Mouse (Mus musculus) stomach, embryonic 15.5 days (tissue): ENCODE data around the gene Ndufab1. TPM values are rescaled to one million over a fixed set of nuclear protein-coding genes. Genes with fewer than 3 reads are reported as not detected.
"Not testable (repeated sequence)": the region's sequence is repeated elsewhere in the genome, so short reads cannot be mapped to it uniquely, and the experiment has no call there.

Experiments
- ATAC-seq: fragments of 200-750 bp; cut with Nextera tagmentation; 2 replicates; pipeline ENCODE4 v1.8.0; 2017; ENCODE audit warnings: low read depth, moderate number of reproducible peaks, moderate TSS enrichment; ENCODE audit not compliant: insufficient read depth, low FRiP score
- H3K27ac ChIP-seq: fragments of 300-500 bp; sonication (generic); 2 replicates; pipeline ENCODE4 v1.5.1; 2015; ENCODE audit warnings: mild to moderate bottlenecking, inconsistent platforms
- H3K27me3 ChIP-seq: fragments of 300-500 bp; sonication (generic); replicated peaks from 2 replicates; pipeline ENCODE4 v1.6.1; 2015; ENCODE audit warnings: inconsistent platforms
- H3K36me3 ChIP-seq: fragments of 300-500 bp; sonication (generic); 2 replicates; pipeline ENCODE4 v1.6.1; 2015; ENCODE audit warnings: inconsistent platforms
- H3K4me1 ChIP-seq: fragments of 300-500 bp; sonication (generic); 2 replicates; pipeline ENCODE4 v1.6.1; 2015; ENCODE audit warnings: inconsistent platforms
- H3K4me2 ChIP-seq: fragments of 300-500 bp; sonication (generic); 2 replicates; pipeline ENCODE4 v1.6.1; 2015; ENCODE audit warnings: mild to moderate bottlenecking, inconsistent platforms
- H3K4me3 ChIP-seq: fragments of 300-500 bp; sonication (generic); replicated peaks from 2 replicates; pipeline ENCODE4 v1.5.1; 2015; ENCODE audit warnings: inconsistent platforms
- H3K9ac ChIP-seq: fragments of 300-500 bp; sonication (generic); 2 replicates; pipeline ENCODE4 v1.6.1; 2015; ENCODE audit warnings: inconsistent platforms
- H3K9me3 ChIP-seq: fragments of 300-500 bp; sonication (generic); 2 replicates; pipeline ENCODE4 v1.6.1; 2016; ENCODE audit warnings: inconsistent platforms
- WGBS: fragments of 180-500 bp; shearing (Covaris S2); methylation state at CpG from one replicate; pipeline ENCODE4 v1.1.7; 2015; 5-methylcytosine and 5-hydroxymethylcytosine counted together
- polyA plus RNA-seq: library from polyadenylated mRNA; unstranded; fragments of >200 nt; fragmentation: Nextera tagmentation; extraction: Ambion mirVana; gene quantifications from 2 replicates; pipeline ENCODE4 v1.2.1, GENCODE M21; 2015

Gene Ndufab1
- polyA plus RNA-seq, 1 experiment from 2014 or later, result 708 TPM

DNA sequence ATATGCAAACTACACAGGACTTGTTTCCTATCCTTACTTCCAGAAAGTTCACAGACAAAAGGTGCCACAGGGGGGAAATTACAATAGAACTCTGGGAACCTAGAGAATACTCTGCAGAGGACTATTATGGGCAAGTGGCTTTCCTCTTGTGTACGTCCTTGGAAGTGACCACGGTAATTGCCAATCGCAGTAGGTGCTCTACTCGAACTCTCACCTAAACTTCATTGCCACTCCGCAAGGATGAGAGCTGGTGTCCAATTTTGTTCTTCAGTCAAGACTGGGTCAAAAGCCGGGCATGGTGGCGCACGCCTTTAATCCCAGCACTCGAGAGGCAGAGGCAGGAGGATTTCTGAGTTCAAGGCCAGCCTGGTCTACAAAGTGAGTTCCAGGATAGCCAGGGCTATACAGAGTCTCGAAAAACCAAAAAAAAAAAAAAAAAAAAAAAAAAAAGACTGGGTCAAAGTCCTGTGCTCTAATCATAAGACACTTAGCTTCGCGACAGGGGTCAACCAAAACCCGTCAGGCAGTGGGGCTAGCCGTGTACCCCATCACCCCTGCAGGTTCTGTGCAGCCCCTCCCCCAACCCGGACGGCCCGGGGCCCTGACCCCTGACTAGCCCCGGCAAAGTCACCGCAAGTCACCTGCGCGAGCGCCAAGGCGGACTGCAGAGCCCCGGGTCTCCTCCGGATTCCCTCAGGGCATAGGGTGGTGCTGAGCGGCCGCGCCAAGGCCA, 506 bp downstream of the Ndufab1 start:
- not testable (repeated sequence) for H3K9me3 ChIP-seq, H3K27ac ChIP-seq, H3K27me3 ChIP-seq
- Histone ChIP-seq H3K9ac (peak overlapping the region; percentile 60), H3K4me1 (peaks cover 11% of the 10 kb centered on the region), H3K36me3 (peaks cover 22% of the 10 kb centered on the region), H3K4me3 (peak overlapping the region; percentile 64), H3K4me2 (peak overlapping the region; percentile 82)
- ATAC-seq, result peak; percentile 72
- 5% methylated on average over 28 of the region's 28 CpGs for WGBS

DNA sequence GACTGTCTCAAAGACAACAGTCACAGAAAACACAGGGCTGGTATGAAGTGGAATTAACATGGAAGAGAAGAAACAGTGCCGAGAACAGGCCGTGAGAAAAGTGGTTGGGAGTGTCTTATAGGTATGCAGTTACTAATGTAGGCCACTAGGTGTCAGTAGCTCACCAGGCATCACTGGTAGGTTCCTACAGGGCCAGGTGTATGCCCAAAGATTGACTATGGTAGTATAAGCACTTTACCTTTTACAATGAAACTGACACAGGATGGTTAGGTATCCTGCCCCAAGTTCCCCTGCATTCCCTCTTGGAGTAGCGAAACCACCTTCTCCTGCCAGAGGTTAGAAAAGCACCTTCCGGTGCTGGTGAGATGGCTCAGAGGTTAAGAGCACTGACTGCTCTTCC, 2.5 kb downstream of the Ndufab1 start:
- ATAC-seq, result no peak
- Histone ChIP-seq H3K4me3 (no peak overlapping the region), H3K27ac (no peak overlapping the region), H3K4me1 (peaks cover 11% of the 10 kb centered on the region), H3K9me3 (no peaks in the 10 kb centered on the region), H3K4me2 (no peak overlapping the region), H3K36me3 (peaks cover 42% of the 10 kb centered on the region), H3K9ac (no peak overlapping the region), H3K27me3 (no peaks in the 10 kb centered on the region)
- 54% methylated on average over 4 of the region's 4 CpGs for WGBS

DNA sequence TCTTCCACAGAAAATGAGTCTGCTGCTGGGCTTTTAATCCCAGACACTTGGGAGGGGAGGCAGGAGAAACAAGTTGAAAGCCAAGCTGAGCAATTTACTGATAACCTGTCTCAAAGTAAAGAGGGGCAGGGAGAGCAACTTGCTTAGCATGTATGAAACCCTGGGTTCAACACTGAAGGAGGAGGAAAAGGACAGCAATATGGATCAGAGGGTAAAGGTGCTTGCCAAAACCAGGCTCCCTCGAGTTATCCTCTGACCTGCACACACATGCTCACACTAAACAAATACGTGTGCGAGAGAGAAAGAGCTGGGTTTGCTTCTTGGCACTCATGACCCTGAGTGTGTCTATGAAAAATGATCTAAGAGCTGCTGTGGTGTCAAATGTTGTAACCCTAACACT, 3.7 kb downstream of the Ndufab1 start:
- H3K4me2 ChIP-seq, result no peak overlapping the region
- H3K9me3 ChIP-seq, result no peaks in the 10 kb centered on the region
- WGBS, result 90% methylated on average over 3 of the region's 3 CpGs
- no peak overlapping the region for H3K27ac ChIP-seq
- H3K9ac ChIP-seq, result no peak overlapping the region
- no peaks in the 10 kb centered on the region for H3K27me3 ChIP-seq
- ATAC-seq, result no peak
- H3K4me3 ChIP-seq, result no peak overlapping the region
- peaks cover 11% of the 10 kb centered on the region for H3K4me1 ChIP-seq
- peaks cover 48% of the 10 kb centered on the region for H3K36me3 ChIP-seq

DNA sequence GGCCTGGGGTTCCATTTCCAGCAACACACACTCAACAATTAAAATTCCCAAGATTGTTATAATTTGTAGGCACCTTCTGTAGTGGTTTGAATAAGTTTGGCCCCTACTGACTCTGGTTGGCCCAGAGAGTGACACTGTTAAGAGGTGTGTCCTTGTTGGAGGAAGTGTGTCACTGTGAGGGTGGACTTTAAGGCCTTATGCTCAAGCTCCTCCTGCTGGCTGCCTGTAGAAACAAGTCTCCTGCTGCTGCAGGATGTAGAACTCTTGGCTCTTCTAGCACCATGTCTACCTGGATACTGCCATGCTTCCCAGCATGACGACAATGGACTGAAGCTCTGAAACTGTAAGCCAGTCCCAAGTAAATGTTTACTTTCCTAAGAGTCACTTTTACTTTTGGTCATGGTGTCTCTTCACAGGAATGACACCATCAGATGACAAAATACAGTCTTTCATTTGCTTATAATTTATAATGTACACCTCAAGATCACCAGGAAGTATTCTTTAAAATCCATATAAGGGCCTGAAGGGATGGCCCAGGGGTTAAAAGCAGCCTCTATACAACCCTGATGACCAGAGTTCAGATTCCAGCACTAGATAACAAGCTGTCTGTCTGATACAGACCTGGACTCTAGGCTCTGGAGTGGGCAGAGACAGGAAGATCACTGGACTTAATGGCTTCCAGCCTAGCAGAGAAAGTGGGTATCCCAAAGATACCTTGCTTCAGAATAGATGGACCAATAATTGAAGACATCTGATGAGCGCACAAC, 6.9 kb downstream of the Ndufab1 start:
- peaks cover 70% of the 10 kb centered on the region for H3K36me3 ChIP-seq
- WGBS, result 92% methylated on average over 2 of the region's 2 CpGs
- ATAC-seq, result no peak

DNA sequence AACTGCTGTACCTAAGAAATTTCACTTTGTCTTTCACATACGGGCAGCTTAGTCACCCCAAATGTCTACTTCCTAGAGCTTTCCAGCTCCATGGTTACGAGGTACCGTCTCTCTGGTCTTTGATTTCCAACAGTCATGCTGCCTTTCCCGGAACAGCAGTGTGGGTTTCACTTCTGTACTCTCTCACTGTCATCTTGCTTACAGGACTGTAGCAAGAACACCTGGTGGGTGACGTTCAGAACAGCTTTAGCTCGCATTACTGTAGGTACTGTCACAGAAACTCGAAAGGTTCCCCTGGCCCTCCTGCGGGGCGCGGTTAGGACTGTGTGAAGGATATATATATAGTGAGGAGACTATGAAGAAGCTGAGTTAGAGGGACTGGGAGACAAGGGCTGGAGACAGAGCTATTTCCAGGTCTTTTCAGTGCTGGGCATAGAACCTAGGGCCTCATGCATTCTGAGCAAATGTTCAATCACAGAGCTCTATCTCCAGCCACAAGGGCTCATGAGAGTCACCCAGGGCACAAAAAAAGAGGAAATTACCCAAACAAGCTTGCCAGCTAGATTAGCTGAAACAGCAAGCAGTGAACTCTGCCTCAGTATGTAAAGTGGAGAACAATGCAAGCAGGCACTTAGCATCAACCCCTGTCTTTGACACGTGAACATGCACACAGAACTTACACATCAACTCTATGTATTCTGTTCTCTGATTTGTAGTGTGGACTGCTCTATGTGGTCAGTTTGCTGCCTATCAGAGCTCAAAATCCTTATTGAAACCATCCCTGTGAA, 14.3 kb downstream of the Ndufab1 start:
- no peaks in the 10 kb centered on the region for H3K27me3 ChIP-seq
- H3K4me3 ChIP-seq, result no peak overlapping the region
- H3K9me3 ChIP-seq, result no peaks in the 10 kb centered on the region
- H3K4me2 ChIP-seq, result no peak overlapping the region
- peaks cover 39% of the 10 kb centered on the region for H3K36me3 ChIP-seq
- no peak overlapping the region for H3K9ac ChIP-seq
- no peaks in the 10 kb centered on the region for H3K4me1 ChIP-seq
- no peak for ATAC-seq
- WGBS, result 86% methylated on average over 11 of the region's 11 CpGs
- H3K27ac ChIP-seq, result no peak overlapping the region

More for the DNA sequence above, 6.9 kb downstream of the Ndufab1 start:
- Histone ChIP-seq H3K27ac (no peak overlapping the region), H3K4me3 (no peak overlapping the region), H3K9me3 (no peaks in the 10 kb centered on the region), H3K9ac (no peak overlapping the region), H3K27me3 (no peaks in the 10 kb centered on the region), H3K4me2 (no peak overlapping the region), H3K4me1 (no peaks in the 10 kb centered on the region)

DNA sequence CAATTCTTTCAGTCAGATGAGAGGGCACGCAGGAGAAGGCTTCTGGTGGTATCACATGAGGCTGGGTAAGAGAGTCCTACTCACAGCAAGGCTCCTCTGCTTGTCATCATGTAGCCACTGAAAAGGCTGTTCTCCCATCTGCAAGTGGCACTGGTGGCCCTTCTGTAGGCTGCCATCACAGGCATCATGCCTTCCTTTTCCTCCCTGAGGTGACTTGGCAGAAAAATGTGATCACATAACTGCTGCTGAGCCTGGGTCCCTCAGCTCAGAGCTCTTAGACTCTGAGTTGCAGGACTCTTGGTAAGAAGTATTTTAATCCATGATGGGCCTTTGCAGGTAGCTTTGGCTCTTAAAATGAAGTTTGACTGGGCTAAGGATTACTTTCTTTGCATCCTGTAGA, 20.6 kb downstream of the Ndufab1 start:
- no peak for ATAC-seq
- Histone ChIP-seq H3K9ac (no peak overlapping the region), H3K4me3 (no peak overlapping the region), H3K4me1 (no peaks in the 10 kb centered on the region), H3K36me3 (peaks cover 45% of the 10 kb centered on the region), H3K4me2 (no peak overlapping the region), H3K27me3 (no peaks in the 10 kb centered on the region), H3K27ac (no peak overlapping the region), H3K9me3 (no peaks in the 10 kb centered on the region)
- 84% methylated on average over 1 of the region's 1 CpGs for WGBS

DNA sequence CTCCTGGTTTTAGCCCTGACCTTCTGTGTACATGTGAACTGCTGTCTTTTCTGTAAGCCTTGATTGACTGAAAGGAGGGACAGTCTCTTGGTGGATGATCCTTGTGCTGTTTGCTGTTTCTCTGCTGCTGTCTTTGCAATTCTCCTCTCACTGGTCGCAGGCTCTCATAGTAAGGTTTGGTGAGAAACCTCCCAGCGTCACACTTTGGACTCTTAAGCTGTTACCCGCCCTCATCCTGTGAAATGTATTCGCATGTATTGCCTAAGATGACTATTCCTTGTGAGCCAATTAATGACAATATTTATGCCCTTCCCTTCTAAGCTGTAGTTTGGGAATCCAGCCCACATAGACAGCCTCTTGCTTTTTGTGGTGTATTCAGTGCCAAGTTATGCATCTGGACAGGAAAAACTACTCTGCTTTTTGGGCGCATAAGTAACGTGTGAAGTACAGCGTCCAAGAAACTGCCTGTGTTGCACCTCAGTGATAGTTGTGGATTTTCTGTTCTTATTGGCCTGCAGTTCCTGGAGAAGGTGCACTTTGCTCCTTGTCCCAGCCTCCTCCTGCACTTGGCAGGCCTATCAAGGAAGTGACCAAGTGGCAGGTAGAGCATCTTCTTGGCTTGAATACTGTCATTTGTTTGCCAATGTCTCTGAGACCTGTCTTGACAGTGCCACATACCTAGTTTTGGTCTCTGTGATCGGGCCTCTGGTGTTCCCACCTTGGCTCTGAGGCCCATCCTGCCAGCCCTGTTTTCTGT, 21.7 kb downstream of the Ndufab1 start:
- Histone ChIP-seq H3K4me1 (no peaks in the 10 kb centered on the region), H3K4me3 (no peak overlapping the region), H3K4me2 (no peak overlapping the region), H3K9ac (no peak overlapping the region), H3K27me3 (no peaks in the 10 kb centered on the region), H3K9me3 (no peaks in the 10 kb centered on the region), H3K36me3 (peaks cover 56% of the 10 kb centered on the region), H3K27ac (no peak overlapping the region)
- WGBS, result 86% methylated on average over 8 of the region's 8 CpGs
- ATAC-seq, result no peak

DNA sequence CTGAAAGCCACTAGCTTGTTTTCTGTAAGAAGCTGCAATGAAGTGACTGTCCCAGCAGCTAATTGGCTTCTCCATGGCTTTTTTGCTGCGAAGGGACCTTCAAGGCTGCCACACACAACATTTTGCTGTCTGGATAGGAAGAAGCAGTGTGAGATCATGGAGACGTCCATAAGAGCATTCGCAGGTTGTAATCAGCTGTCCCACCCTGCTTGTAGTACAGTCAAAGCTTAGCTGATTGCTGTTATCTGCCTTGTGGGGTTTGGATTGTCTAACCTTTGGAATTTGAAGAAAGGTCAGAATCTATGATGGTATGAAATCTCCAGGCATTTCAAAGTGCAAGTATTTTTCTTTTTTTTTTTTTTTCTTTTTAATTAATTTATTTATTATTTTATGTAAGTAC, 27.3 kb downstream of the Ndufab1 start:
- WGBS, result 80% methylated on average over 3 of the region's 3 CpGs
- no peaks in the 10 kb centered on the region for H3K27me3 ChIP-seq
- 0 out of 2 replicates have a peak, but pooled peaks cover 4% of the 10 kb centered on the region for H3K4me1 ChIP-seq
- no peak for ATAC-seq
- no peak overlapping the region for H3K9ac ChIP-seq
- no peak overlapping the region for H3K4me3 ChIP-seq
- peaks cover 65% of the 10 kb centered on the region for H3K36me3 ChIP-seq
- no peak overlapping the region for H3K4me2 ChIP-seq
- H3K27ac ChIP-seq, result no peak overlapping the region
- no peaks in the 10 kb centered on the region for H3K9me3 ChIP-seq

DNA sequence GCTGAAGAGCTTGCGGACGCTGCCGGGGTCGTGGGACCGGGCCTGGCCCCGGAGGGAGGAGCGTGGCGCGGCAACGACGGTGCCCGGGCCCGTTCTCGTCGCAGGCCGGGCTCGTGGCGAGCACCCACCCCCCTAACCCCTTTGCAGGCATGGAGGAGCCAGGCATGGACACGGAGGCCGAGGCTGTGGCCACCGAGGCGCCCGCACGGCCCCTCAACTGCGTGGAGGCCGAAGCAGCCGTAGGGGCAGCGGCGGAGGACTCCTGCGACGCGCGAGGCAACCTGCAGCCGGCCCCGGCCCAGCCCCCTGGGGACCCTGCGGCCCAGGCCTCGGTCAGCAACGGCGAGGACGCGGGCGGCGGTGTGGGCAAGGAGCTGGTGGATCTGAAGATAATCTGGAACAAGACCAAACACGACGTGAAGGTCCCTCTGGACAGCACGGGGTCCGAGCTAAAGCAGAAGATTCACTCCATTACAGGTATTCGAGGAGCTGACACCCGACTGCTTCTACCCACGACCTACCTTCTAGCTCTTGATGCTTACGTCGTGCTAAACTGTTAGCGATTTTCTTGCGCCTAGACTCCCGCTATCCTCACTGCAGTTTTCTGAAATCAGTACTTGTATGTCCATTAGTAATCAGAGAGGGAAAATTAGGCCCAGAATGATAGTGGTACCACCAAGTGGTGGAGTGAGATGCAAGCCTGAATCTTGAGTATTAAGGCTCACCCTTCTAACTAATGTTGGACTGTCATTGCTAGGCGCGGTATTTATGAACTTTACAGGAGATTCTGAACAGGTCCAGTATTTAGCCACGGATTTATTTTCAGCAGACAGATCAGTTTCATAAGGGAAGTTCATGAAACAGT, 33.9 kb downstream of the Ndufab1 start:
- peaks cover 16% of the 10 kb centered on the region for H3K4me1 ChIP-seq
- H3K4me2 ChIP-seq, result peak overlapping the region; percentile 61
- H3K9ac ChIP-seq, result peak overlapping the region; percentile 74
- H3K9me3 ChIP-seq, result no peaks in the 10 kb centered on the region
- under 1% methylated on average over 53 of the region's 58 CpGs for WGBS
- peaks cover 20% of the 10 kb centered on the region for H3K36me3 ChIP-seq
- H3K4me3 ChIP-seq, result peak overlapping the region; percentile 72
- peak; percentile 0; the same call in 1 of the 2 replicates for ATAC-seq
- H3K27ac ChIP-seq, result peak overlapping the region; percentile 97
- H3K27me3 ChIP-seq, result no peaks in the 10 kb centered on the region

DNA sequence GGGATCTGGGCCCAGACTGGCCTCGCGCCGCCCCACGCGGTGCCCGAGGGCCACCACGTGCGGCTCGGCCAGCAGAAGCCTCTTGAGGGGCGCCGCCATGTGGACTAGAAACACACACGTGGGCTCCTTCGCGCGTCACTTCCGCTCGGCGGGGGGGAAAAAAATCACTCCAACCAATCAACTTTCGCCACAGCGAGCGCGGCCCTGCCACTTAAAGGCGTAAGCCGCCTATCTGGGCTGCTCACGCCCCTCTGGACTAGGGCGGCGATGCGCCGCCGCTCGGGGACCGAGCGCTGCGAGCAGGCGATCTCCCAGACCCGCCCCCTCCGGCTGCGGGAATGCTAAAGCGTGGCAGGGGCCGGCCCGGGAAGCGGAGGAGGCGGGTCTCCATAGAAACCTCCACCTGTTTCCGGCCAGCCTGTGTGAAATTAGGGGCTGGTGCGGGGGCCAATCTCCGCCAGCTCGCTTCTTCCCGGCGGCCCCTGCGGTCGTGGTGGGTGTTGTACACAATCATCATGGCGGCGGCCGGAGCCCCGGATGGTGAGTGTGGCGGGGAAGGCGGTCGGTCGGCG, 34.7 kb downstream of the Ndufab1 start, which contains the start of the genes Ubfd1 and Ears2:
TSS of gene Ubfd1 (plus strand) at position 231 of the 572 bp plus-strand sequence.
TSS of gene Ears2 (minus strand) at position 319 of the 572 bp plus-strand sequence.
- H3K36me3 ChIP-seq, result peaks cover 16% of the 10 kb centered on the region
- ATAC-seq, result peak; percentile 98
- peaks cover 16% of the 10 kb centered on the region for H3K4me1 ChIP-seq
- H3K27me3 ChIP-seq, result no peaks in the 10 kb centered on the region
- under 1% methylated on average over 57 of the region's 60 CpGs for WGBS
- peak within 1 kb of the TSS; percentile 72 for H3K4me3 ChIP-seq
- peak within 1 kb of the TSS; percentile 97 for H3K27ac ChIP-seq
- no peaks in the 10 kb centered on the region for H3K9me3 ChIP-seq
- H3K9ac ChIP-seq, result peak within 1 kb of the TSS; percentile 74
- peak within 1 kb of the TSS; percentile 61 for H3K4me2 ChIP-seq
